Mouse (Mus musculus): ENCODE data around the gene Primpol. TPM values are rescaled to one million over a fixed set of nuclear protein-coding genes. Genes with fewer than 3 reads are reported as not detected.

Gene Primpol
- 3.2 and 4.7 TPM in 2 replicates for polyA plus RNA-seq (2012; rRNA removed)

- Histone ChIP-seq H3K4me3 (ENCODE audit: control insufficient read depth, insufficient read depth, low read length) (peak within 1 kb of the TSS; percentile 72), H3K36me3 (ENCODE audit: control insufficient read depth, insufficient read depth, low read length) (no peaks in the 10 kb centered on the region), H3K27me3 (ENCODE audit: control insufficient read depth, insufficient read depth, low read length) (no peaks in the 10 kb centered on the region), H3K27ac (ENCODE audit: control insufficient read depth, insufficient read depth, low read length) (peak within 1 kb of the TSS; percentile 32), H3K4me1 (replicated peaks; ENCODE audit: control insufficient read depth, insufficient read depth, low read length) (peaks cover 17% of the 10 kb centered on the region)
- DNase-seq = peak; percentile 95
- WGBS = 1% methylated on average over 53 of the region's 54 CpGs
- TF ChIP-seq POLR2A (IDR thresholded peaks at IDR 0.05; ENCODE audit: control insufficient read depth, extremely low read depth, insufficient read depth, low read length, poor library complexity) (peak; percentile 71; the same call in 1 of the 2 replicates), CTCF (IDR thresholded peaks at IDR 0.05; ENCODE audit: borderline replicate concordance, control insufficient read depth, extremely low read depth, insufficient read depth, low read length, poor library complexity) (0 out of 2 replicates have a peak, but pooled peaks have one; percentile 20)
These were observed at the start of gene Primpol, which contains the start of gene Casp3 for GRCm38 (mm10) chr8:46616879-46617689. Primpol (minus strand) TSS chr8:46617212. Casp3 (plus strand) TSS chr8:46617291.

- H3K27ac ChIP-seq (ENCODE audit: control insufficient read depth, insufficient read depth, low read length) = no peak overlapping the region
- no peak for DNase-seq
- no peak overlapping the region for H3K4me3 ChIP-seq (ENCODE audit: control insufficient read depth, insufficient read depth, low read length)
- no peaks in the 10 kb centered on the region for H3K36me3 ChIP-seq (ENCODE audit: control insufficient read depth, insufficient read depth, low read length)
- 88% methylated on average over 2 of the region's 2 CpGs for WGBS
- no peak for TF ChIP-seq POLR2A (IDR thresholded peaks at IDR 0.05; ENCODE audit: control insufficient read depth, extremely low read depth, insufficient read depth, low read length, poor library complexity)
- no peak for TF ChIP-seq CTCF (IDR thresholded peaks at IDR 0.05; ENCODE audit: borderline replicate concordance, control insufficient read depth, extremely low read depth, insufficient read depth, low read length, poor library complexity)
- no peaks in the 10 kb centered on the region; the same call in 1 of the 2 replicates for H3K4me1 ChIP-seq (replicated peaks; ENCODE audit: control insufficient read depth, insufficient read depth, low read length)
- no peaks in the 10 kb centered on the region for H3K27me3 ChIP-seq (ENCODE audit: control insufficient read depth, insufficient read depth, low read length)
These were observed 38.9 kb upstream of the Primpol start for GRCm38 (mm10) chr8:46655919-46656318.

- H3K4me3 ChIP-seq (ENCODE audit: control insufficient read depth, insufficient read depth, low read length) = no peak overlapping the region
- no peaks in the 10 kb centered on the region for H3K27me3 ChIP-seq (ENCODE audit: control insufficient read depth, insufficient read depth, low read length)
These were observed 34.9 kb upstream of the Primpol start for GRCm38 (mm10) chr8:46651872-46652271.

GRCm38 (mm10) chr8:46648421-46648820, 31.4 kb upstream of the Primpol start:
- DNase-seq = no peak
- TF ChIP-seq POLR2A (IDR thresholded peaks at IDR 0.05; ENCODE audit: control insufficient read depth, extremely low read depth, insufficient read depth, low read length, poor library complexity) = no peak
- TF ChIP-seq CTCF (IDR thresholded peaks at IDR 0.05; ENCODE audit: borderline replicate concordance, control insufficient read depth, extremely low read depth, insufficient read depth, low read length, poor library complexity) = no peak
- 74% methylated on average over 4 of the region's 4 CpGs for WGBS
- Histone ChIP-seq H3K27me3 (ENCODE audit: control insufficient read depth, insufficient read depth, low read length) (no peaks in the 10 kb centered on the region), H3K4me1 (replicated peaks; ENCODE audit: control insufficient read depth, insufficient read depth, low read length) (peaks cover 3% of the 10 kb centered on the region; the same call in 1 of the 2 replicates), H3K36me3 (ENCODE audit: control insufficient read depth, insufficient read depth, low read length) (no peaks in the 10 kb centered on the region), H3K4me3 (ENCODE audit: control insufficient read depth, insufficient read depth, low read length) (no peak overlapping the region), H3K27ac (ENCODE audit: control insufficient read depth, insufficient read depth, low read length) (no peak overlapping the region)

More at GRCm38 (mm10) chr8:46651872-46652271, 34.9 kb upstream of the Primpol start:
- H3K36me3 ChIP-seq (ENCODE audit: control insufficient read depth, insufficient read depth, low read length) = no peaks in the 10 kb centered on the region
- 19% methylated on average over 9 of the region's 9 CpGs for WGBS
- H3K4me1 ChIP-seq (replicated peaks; ENCODE audit: control insufficient read depth, insufficient read depth, low read length) = peaks cover 3% of the 10 kb centered on the region; the same call in 1 of the 2 replicates
- H3K27ac ChIP-seq (ENCODE audit: control insufficient read depth, insufficient read depth, low read length) = no peak overlapping the region
- TF ChIP-seq POLR2A (IDR thresholded peaks at IDR 0.05; ENCODE audit: control insufficient read depth, extremely low read depth, insufficient read depth, low read length, poor library complexity) (no peak), CTCF (IDR thresholded peaks at IDR 0.05; ENCODE audit: borderline replicate concordance, control insufficient read depth, extremely low read depth, insufficient read depth, low read length, poor library complexity) (no peak)
- no peak for DNase-seq

GRCm38 (mm10) chr8:46641272-46641671, 24.3 kb upstream of the Primpol start:
- 15% methylated on average over 5 of the region's 5 CpGs for whole genome bisulfite sequencing
- Histone ChIP-seq H3K27me3 (ENCODE audit: control insufficient read depth, insufficient read depth, low read length) (no peaks in the 10 kb centered on the region), H3K36me3 (ENCODE audit: control insufficient read depth, insufficient read depth, low read length) (peaks cover 18% of the 10 kb centered on the region), H3K4me1 (replicated peaks; ENCODE audit: control insufficient read depth, insufficient read depth, low read length) (no peaks in the 10 kb centered on the region; the same call in none of the 2 replicates), H3K27ac (ENCODE audit: control insufficient read depth, insufficient read depth, low read length) (no peak overlapping the region), H3K4me3 (ENCODE audit: control insufficient read depth, insufficient read depth, low read length) (no peak overlapping the region)
- TF ChIP-seq POLR2A (IDR thresholded peaks at IDR 0.05; ENCODE audit: control insufficient read depth, extremely low read depth, insufficient read depth, low read length, poor library complexity) = no peak
- no peak for TF ChIP-seq CTCF (IDR thresholded peaks at IDR 0.05; ENCODE audit: borderline replicate concordance, control insufficient read depth, extremely low read depth, insufficient read depth, low read length, poor library complexity)
- DNase-seq = no peak

GRCm38 (mm10) chr8:46639852-46640251, 22.8 kb upstream of the Primpol start:
- H3K36me3 ChIP-seq (ENCODE audit: control insufficient read depth, insufficient read depth, low read length) = peaks cover 32% of the 10 kb centered on the region
- DNase-seq = no peak
- H3K27ac ChIP-seq (ENCODE audit: control insufficient read depth, insufficient read depth, low read length) = no peak overlapping the region
- TF ChIP-seq POLR2A (IDR thresholded peaks at IDR 0.05; ENCODE audit: control insufficient read depth, extremely low read depth, insufficient read depth, low read length, poor library complexity) = no peak
- no peak for TF ChIP-seq CTCF (IDR thresholded peaks at IDR 0.05; ENCODE audit: borderline replicate concordance, control insufficient read depth, extremely low read depth, insufficient read depth, low read length, poor library complexity)
- H3K4me1 ChIP-seq (replicated peaks; ENCODE audit: control insufficient read depth, insufficient read depth, low read length) = no peaks in the 10 kb centered on the region; the same call in none of the 2 replicates
- WGBS = 61% methylated on average over 5 of the region's 5 CpGs
- no peak overlapping the region for H3K4me3 ChIP-seq (ENCODE audit: control insufficient read depth, insufficient read depth, low read length)
- H3K27me3 ChIP-seq (ENCODE audit: control insufficient read depth, insufficient read depth, low read length) = no peaks in the 10 kb centered on the region
